Mouse (Mus musculus) regulatory T cell (primary cell): ENCODE measurements around the gene A330070K13Rik.

ENCODE experiments used
- in situ Hi-C: fragments of 300-600 bp; cut with MboI, MseI; formaldehyde crosslinking; loops from one replicate; pipeline ENCODE4 v1.15.1; 2025; ENCODE audit warnings: high pct_unique_total_duplicates

The A330070K13Rik gene

DNA sequence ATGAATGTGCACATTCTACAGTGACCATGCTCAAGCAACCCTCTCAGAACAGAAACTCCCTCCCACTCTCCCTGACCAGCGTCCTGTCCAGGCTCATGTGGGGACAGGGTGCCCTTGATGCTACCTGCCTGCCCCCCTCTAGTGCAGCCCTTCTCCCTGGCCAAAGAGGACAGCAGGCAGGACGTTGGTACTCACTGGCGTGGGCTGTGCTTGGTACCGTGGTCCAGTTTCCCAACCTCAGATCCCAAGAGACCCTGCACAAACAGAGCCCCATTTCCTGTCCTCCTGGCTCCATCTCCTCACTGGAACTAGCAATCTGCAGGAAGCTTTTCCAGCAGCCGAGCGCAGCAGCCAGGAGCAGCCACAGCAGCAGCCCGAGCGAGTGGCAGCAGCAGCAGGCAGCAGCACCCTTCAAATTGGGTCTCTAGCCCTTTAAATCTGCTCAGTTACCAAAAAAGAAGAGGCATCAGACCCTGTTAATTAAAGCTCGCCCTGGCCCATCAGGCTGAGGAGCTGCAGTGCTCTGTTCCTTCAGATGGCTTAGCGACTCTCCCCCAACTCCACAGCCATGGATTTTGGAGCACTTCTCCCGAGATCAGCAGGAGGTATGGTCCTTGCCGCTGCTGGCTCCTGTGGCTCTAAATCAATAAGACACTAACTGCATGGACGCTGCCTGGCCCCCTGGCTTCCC is at the start of gene A330070K13Rik:
TSS of gene A330070K13Rik (minus strand) at position 410 of the 691 bp plus-strand sequence.
- in situ Hi-C loops, result no loop called here

DNA sequence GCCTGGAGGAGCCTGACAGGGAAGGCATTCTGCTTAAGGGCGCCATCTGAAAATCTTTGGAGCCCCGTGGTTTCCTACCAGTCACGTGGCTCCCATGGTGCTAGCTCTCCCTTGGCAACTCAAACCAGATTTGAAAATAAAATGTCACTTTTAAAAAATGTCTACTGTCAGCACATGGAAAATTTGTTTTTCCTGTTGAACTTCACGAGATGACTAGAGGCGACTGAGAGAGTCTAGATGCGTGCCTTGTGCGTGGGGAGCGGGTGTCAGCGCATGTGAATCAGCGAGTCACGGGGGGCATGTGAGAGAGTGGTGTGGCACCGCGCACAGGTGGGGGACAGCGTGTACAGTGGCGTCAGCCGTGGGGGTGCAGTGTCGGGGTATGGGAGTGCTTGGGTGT is 27.1 kb upstream of the A330070K13Rik start:
- in situ Hi-C loops, result no loop called here

DNA sequence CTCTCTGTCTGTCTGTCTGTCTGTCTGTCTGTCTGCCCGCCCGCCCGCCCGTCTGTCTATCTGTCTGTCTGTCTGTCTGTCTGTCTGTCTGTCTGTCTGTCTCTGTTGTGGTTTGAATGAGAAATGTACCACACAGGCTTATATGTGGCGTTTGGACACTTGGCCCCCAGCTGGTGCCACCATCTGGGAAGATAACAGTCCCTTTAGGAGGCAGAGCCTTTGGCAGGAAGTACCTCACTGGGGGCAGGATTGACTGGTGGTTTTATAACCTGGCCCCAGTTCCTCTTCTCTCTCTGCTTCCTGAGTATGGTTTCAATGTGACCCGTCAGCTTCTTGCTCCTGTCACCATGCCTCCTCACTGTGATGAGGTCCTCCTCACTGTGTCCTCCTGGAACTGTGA is 25.3 kb upstream of the A330070K13Rik start:
- in situ Hi-C loops, result loop anchor here (10.0 kb wide), 1 partner anchor 445 kb away; no protein-coding TSS in a partner anchor

DNA sequence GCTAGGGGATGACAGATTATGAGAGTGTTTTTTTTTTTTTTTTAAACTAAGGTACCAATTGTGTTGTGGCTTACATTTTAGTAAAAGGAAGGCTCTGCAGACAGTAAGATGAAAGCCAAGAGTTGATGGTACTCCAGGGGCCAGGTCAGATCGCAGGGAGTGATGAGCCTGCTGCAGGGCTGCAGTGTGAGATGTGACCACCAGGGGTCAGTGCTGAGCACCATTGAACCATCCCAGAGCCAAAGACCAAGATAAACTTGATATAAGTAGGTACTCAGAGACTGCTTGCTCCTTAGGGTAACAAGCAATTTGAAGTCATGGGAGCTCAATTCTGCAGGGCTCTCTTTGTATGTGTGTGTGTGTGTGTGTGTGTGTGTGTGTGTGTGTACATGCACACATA is 20.8 kb upstream of the A330070K13Rik start:
- in situ Hi-C loops, result loop anchor here (10.0 kb wide), 1 partner anchor 450 kb away; no protein-coding TSS in a partner anchor

DNA sequence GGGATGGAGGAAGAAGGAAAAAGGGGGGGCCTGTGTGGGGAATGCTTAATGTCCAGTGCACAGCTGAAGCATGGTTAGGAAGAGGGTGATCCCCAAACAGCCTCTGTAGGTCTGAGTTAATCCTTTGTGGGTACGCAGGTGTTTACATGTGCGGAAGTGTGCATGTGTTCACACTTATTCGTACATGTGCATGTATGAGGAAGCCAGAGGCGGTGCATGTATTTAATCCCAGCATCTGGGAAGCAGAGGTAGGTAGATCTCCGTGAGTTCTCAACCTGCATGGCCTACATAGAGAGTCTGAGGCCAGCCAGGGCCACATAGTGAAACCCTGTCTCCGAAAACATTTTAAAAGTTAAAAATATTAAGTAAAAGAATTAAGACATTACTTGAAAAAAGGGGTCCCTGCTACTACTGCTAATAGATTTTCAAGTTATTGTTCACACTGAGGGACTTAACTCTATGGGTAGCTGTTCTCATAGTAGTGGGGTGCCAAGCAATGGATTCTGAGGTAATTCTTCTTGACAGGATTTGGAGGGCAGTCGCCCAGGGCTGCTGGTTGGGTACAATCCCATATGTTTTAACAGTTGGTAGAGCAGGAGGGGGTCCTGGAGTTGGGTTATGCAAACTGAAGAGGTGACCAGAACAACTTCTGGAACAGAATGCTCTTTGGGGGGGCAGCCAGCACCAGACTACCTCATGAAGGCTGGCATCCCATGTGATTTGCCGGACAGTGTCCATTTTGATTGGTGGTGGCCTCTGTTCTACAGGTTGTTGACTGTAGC is 15.9 kb upstream of the A330070K13Rik start:
- in situ Hi-C loops, result loop anchor here (10.0 kb wide), 1 partner anchor 454 kb away; no protein-coding TSS in a partner anchor

DNA sequence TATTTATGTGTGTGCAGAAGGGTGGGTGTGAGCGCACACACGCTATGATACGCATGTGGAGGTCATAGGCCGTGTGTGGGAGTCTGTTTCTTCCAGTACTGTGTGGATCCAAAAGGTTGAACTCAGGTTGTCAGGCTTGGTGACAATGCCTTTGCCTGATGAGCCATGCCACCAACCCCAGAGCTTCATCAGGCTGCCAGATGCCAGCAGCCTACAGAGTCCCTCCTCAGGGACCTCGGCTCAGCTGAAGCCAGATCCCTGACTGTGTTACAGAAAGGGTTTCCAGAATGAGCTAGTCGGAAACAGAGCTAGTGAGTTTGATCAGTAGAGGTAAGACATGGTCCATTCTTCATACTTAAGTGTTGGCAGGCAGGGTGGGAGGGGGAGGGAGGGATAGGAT is 10.7 kb upstream of the A330070K13Rik start:
- in situ Hi-C loops, result no loop called here

DNA sequence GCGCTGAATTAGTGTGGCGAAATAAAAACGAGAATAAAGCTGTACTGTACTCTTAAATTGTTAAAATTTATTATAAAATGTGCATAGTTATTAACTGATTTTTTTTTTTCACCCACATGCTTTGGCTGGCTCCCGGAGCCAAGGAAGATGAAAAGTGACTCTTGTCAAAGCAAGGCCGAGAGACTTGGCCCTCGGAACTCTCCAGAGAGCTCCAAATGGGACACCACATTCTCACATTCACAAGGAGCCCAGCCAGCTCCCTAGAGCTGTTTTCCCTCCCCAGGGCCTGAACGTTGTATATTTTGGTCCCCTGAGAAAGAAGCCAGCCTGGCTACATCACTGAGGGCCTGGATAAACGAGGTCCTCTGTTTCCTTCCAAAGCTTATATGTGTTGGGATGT is 10.0 kb upstream of the A330070K13Rik start:
- in situ Hi-C loops, result no loop called here

DNA sequence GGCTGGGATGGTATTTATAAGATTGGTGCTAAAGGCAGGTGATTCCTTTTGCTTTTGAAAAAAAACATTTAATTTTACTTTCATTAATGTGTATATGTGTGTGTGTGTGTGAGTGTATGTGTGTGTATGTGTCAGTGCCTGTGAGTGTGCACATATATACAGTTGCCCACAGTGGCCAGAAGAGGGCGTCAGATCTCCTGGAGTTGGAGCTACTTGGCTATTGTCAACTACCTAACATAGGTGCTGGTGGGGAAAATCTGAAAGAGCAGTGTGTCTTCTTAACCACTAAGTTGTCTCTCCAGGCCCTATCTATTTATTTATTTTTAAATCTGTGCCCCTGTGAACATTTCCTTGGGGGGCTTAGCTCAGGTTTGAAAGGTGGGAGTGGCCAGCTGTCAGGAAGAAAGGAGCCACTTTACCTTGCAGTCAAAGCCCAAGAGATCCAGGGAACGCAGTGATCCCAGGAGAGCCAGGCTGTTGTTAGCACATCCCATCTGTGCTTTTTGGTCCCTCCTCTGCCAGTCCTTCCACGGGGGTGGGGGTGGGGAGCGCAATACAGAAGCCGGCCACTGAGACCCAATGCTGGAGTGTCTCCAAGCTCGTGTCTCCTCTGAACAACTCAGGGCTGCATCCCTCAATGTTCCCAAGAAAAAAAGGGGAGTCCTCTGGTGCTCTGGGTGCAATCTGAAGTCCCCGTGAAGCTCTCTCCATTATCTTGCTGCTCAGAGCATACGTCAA is 9.4 kb upstream of the A330070K13Rik start:
- in situ Hi-C loops, result no loop called here

DNA sequence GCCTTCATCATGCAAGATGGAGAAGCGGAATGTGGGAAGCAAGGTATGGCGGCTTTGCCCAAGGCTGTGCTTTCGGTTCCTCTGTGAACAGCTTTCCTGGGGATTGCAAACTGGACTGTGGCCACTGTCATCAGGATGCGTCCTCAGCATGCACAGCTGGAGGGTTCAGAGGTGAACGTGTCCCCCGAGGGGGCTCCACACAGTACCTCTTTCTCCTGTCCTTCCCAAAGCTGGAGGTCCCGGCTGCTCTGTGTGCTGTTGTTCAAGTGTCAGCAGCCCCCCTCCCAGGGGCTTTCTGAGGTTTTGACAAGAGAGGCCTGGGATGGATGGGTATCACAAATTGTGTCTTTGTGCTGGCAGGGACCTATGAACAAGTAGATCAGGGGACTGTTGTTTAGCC is 2.0 kb upstream of the A330070K13Rik start:
- in situ Hi-C loops, result no loop called here

DNA sequence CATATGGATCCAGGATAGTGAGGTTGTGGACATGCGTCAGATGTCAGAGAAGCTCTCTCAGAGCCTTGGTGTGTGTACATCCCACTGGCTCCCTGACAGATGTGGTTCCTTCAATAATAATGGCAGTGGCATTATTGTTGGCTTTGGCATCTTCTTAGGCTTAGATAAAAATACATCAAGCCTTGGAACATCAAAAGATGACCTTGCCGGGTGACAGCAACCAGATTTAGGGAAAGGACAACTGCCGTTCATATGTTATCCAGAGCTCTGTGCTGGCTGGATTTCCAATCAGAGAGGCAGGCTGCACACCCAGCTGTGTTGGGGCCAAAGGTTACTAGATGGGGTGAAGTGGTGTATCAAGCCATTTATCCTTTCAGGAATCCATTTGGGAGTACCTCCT is 9.0 kb downstream of the A330070K13Rik start:
- in situ Hi-C loops, result no loop called here

DNA sequence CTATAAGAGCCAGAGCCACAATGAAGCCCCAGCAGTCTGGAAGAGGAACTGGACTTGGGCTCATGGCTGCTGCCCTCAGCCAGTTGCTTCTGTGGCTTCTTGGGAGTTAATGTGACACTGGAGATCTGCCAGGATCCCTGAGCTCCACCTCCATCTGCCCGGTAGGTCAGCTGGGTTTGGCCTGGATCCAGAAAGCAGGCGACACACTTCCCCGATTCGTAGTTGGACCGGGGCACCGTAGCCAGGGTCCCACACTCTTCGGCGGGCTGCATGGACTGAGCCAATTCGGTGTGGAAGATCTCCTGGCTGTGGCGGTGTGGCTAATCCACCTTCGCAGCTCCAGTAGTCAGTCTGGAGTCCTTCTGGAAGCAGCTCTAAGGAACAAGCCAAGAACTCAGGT is 15.2 kb downstream of the A330070K13Rik start, which contains the start of gene Caln1:
TSS of gene Caln1 (plus strand) at position 219 of the 400 bp plus-strand sequence.
- in situ Hi-C loops, result no loop called here

DNA sequence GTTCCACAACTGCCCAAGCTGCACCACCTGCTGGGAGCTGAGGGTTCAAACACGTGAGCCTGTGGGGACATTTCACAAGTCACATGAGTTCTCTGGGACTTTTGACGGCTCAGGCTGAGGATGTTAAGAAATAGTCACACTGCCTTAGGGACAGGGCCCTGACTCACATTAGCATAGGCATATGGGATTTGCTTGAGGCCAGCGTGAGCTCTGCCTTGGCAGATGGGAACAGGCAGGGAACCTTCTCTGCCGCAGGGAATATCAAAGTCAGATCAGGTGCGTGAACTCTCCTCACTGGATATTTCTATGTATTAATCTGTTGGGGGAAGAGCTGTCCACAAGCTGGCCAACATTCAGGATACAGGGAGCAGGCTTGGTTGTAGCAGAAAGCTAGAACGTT is 16.2 kb downstream of the A330070K13Rik start:
- in situ Hi-C loops, result no loop called here

DNA sequence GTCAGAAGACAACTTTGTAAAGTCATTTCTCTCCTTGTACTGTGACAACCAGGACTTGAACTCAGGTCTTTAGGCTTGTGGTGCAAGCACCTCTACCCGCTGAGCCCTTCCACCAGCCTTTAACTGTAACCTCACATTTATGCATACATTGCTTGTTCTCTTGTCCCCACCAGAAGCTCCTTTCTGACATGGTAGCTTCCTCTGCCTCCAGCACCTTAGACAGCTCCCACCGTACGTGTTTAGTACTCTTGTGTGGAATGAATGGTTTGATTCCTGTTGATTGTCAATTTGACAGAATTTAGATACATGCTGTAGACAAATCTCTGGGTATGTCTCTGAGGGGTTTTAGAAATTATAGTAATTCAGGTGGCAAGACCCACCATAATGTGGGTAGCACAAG is 20.7 kb downstream of the A330070K13Rik start:
- in situ Hi-C loops, result no loop called here

DNA sequence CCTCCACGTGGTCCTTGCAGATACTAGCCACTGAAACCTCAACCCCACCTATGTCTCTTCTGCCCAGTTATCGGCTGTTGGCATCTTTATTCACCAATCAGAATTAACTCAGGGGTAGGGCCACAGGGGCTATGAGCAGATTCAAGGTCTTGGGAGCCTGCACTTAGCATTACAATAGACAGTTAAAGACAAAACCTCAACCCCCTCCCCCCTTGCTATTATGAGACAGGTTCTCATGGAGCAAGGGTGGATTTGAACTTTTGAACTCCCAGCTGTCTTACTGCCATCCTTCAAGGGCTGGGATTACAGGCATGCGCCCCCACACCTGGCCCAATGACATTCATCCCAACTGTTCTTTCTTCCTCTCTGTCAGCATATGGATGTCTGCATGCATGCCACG is 21.3 kb downstream of the A330070K13Rik start:
- in situ Hi-C loops, result no loop called here

DNA sequence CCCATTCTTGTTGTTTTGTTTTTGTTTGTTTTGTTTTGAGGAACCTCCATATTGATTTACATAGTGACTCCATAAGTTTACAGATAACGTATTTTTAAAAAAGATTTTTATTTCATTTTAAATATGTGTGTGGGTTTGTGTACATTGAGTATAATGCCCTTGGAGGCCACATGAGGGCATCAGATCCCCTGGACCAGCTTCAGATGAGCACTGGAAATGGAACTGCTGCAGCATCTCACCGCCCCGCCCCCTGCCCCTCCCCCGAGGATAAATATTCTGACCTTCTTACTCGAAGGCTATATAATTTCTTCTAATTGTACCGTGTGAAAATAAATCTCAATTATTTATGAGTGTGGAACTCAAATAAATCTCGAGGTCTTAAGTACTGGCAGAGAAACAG is 29.2 kb downstream of the A330070K13Rik start:
- in situ Hi-C loops, result no loop called here

DNA sequence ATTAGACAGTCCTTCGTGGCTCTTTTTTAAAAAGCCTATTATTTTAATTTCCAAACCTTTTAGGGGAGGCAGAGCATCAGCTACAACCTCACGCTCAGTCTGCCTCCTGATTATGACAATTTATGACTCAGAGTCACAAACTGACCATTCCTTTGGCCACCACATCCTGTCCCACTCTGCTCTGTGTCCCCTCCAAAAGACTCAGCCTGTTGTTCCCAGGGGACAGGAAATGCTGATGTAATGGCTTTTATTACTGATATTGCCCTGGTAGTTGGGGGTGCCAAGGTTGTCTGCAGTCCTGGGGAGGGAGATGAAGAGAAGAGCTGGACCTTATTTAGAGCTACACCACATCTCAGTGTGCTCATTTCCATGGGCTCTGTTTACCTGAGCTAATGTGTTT is 38.6 kb downstream of the A330070K13Rik start:
- in situ Hi-C loops, result no loop called here

DNA sequence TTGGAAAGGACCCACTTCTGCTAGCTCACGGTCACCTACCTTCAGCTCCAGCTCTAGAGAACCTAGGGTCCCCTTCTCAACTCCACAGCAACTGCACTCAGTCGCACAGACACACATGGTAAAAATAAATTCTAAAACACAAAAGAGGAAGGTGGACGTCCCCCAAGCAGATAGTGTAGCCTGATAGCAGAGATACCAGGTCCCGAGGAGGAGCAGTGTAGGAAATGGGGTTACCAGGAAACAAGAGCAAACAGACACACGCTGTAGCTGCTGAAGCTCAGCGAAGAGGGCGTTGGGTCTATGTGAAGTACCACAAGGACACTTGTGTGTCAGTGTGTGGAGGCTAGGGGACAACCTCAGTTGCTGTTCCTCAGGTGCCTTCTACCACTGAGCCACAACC is 39.4 kb downstream of the A330070K13Rik start:
- in situ Hi-C loops, result no loop called here

DNA sequence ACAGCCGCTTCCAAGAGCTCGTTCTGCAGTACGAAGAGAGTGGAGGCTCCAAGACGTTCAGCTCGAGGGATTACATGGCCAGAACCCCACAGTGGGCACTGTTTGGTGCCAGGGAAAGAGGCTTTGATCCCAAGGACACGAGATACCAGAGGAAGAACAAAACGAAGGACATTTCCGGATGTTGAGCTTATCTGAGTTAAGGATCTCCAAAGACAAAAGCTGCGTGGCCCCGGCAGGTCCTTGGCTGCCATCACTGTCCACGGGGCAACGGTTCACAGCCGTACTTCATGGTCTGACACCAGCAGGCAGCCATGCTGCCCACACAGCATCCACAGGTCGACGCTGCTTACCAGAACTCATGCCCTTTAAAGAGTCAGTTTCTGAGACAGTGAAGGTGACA is 43.8 kb downstream of the A330070K13Rik start:
- in situ Hi-C loops, result no loop called here

DNA sequence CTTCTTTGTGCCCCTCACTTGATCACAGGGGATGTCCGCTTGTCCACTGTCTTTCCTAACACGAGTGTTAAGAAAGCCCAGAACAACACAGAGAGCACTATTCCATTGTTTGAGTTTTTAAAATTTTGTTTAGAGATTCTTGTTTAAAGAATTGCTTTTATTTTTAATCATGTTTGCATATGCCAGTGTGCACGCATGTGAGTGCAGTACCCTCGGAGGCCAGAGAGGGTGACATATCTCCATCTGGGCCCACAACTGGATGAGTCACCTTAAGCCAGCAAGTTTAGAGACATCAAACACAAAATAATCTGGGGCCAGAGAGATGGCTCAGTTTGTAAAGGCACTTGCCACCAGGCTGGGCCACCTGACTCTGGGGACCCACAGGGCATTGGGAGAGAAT is 49.0 kb downstream of the A330070K13Rik start:
- in situ Hi-C loops, result no loop called here

DNA sequence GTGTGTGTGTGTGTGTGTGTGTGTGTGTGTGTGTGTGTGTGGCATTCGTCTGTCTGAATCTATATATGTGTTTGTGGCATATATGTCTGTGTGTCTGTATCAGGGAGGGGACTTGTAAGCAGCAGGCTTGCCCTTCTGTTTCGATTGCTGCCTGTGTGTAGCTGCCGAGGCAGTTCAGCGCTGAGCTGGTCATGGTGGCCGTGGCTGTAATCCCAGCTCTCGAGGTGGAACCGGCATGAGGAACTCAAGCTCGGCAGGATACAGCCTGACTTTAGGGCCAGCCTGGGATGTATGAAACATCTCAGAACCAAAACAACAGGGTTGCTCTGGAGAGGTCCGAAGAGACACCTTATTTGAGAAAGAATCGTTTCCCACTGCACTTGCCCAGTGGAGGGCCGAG is 50.5 kb downstream of the A330070K13Rik start:
- in situ Hi-C loops, result no loop called here

DNA sequence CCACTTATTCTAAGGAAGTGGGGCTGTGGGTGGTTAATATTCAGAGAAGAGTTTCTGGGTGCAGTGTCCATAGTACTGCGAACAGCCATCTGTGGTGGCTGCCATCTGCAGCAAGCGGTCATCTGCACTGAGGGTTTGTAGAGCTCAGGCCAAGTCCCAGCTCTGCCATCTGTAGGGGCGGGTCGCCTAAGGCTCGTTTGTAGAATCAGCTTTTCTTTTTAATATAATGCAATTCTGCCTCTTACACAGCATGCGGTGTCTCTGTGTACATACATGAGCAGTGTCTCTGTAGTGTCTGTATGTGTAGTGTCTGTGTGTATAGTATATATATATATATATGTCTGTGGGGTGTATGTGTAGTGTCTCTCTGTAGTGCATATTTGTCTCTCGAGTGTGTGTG is 50.9 kb downstream of the A330070K13Rik start:
- in situ Hi-C loops, result no loop called here

DNA sequence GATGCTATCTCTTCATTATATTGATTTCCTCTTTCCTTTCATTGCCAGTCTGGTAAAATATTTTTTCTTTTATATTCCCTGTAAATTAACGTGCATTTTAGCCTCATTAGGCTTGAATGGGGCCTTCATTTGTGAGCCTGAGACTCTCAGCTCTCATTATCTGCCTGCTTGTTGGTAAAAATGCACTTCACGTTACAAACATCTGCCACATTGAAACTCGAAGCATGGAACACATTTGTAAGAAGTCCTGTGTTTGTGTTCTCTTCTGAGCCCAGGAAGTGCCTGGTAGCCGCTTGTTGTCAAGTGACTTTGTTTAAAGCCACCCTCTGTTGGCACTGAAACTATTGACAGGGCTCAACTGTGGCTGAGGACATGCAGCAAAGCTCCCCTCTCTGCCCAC is 53.2 kb downstream of the A330070K13Rik start:
- in situ Hi-C loops, result no loop called here
